Mouse (Mus musculus) heart, adult 8-10 months (tissue): Measurements from ENCODE around the gene Hoxd11. TPM values are rescaled to one million over a fixed set of nuclear protein-coding genes. Genes with fewer than 3 reads are reported as not detected.

Experiments
- DNase-seq: peaks from one replicate; pipeline ENCODE4 v3.0.0; 2022; ENCODE audit warnings: low spot score
- microRNA-seq: library from miRNA; unstranded; fragments of <30 nt; microRNA quantifications from one replicate; pipeline ENCODE4 v1.2.0, GENCODE M21; 2022
- total RNA-seq, 4 experiments: library from RNA; stranded (reverse); gene quantifications; 2 replicates each; pipeline ENCODE4 v1.2.4; 2022

Hoxd11 gene
- total RNA-seq, 4 experiments from 2014 or later = not detected

DNA sequence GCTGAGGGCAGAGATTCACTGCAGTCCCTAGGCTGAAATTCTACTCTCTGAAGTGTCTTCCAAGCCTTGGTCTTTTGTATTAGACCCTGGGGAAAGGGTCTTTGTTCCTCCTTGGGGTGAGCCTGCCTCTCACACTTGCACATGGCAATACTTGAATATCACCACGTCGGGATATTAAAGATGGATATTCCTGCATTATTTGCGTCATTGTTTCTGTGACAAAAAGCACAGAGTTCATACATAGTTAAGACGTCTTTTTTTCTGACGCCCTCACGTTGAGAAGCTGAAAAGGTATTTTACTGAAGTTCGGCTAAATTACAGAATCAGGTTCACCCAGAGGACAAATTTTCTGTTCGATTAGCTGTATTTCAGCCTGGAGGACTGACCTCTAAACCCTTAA lies 51.0 kb downstream of the Hoxd11 start:
- DNase-seq = no peak

GRCm38 (mm10) chr2:74731055-74731454 lies 51.7 kb downstream of the Hoxd11 start:
- DNase-seq = no peak

DNA sequence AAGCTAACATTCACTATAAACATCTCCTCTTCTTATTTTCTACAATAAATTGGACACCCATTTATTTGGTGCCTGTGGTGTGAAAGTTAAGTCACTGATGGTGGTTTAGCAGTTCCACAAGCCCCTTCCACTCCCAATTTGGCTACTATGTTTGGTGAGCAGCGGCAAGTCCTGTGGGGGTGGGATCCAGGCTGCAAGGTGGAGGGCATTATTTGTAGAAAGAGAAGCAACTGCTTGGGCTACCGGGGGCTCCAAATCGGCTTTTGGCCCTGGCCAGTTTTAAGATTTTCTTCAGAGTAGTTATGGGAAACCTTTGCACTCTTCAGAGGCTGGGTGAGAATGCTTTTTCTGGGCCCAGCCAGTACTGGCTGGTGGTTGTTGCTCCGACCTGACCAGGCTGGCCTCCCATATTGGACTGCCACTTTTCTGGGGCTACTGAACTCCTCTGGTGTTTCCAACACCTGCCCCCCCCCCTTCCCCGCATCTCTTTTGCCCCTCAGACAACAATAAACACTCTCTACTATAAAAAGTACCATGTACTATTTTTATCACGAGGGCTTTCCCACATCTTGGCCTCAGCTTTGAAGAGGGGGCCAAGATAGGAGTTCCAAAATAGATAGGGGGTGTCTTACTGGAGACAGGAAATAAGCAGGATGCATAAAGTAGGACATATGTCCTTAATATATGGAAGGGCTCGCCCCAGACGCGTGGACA lies 52.6 kb downstream of the Hoxd11 start:
- no peak for DNase-seq

- no peak for DNase-seq
Observed at GRCm38 (mm10) chr2:74732513-74733316, 53.4 kb downstream of the Hoxd11 start.

DNA sequence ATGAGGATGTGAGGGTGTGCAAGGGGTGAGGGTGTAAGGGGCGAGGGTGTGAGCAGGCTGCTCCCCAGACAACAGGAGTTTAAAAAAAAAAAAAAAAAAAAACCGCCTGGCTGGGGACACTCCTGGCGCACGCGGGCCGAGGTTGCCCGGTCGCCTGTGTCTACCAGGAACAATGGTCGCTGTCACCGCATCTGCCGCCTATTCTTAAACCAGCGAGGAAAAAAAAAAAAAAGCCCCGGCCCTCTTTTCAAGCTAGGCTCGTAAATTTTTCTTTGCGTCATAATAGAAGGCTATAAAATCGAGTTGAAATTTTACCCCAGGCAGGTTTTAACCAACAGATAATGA lies 53.9 kb downstream of the Hoxd11 start:
- no peak for DNase-seq

DNA sequence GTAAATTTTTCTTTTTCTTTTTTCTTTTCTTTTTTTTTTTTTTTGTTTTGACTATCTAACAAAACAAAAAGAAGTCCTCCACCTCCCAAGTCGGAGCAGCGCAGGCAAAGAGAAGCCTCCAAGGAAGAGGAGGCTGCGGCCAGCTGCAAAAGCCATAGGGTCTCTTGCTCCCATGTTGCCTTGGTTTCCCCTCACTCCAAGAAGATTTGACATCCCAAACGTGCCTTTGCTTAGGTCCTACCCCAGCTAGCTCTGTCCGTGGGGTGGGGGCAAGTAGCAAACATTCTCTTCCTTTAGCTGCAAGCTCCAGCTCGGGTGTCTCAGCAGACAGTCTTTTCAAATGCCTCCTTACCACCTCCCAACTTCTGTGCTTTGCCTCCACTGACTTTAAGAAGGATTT lies 54.4 kb downstream of the Hoxd11 start:
- DNase-seq = no peak

DNA sequence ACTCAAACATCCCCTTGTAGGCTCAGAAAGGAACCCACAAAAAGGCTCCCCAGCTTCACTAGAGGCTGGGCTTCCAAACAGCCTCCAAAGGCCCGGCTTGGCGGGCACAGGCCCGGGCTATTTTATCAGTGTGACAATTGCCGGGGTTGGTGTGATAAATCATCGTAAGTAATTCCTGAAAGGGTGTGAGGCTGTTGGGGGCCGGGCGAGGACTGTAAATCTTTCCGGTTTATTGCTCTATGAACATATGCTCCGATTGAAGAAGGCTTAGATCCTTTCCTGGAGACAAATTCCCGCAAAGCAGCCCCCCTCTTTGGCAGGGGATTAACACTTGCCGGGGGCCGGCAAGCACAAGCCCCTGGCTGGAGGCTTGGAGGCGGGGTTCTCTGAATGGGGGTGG lies 55.1 kb downstream of the Hoxd11 start:
- no peak for DNase-seq

DNA sequence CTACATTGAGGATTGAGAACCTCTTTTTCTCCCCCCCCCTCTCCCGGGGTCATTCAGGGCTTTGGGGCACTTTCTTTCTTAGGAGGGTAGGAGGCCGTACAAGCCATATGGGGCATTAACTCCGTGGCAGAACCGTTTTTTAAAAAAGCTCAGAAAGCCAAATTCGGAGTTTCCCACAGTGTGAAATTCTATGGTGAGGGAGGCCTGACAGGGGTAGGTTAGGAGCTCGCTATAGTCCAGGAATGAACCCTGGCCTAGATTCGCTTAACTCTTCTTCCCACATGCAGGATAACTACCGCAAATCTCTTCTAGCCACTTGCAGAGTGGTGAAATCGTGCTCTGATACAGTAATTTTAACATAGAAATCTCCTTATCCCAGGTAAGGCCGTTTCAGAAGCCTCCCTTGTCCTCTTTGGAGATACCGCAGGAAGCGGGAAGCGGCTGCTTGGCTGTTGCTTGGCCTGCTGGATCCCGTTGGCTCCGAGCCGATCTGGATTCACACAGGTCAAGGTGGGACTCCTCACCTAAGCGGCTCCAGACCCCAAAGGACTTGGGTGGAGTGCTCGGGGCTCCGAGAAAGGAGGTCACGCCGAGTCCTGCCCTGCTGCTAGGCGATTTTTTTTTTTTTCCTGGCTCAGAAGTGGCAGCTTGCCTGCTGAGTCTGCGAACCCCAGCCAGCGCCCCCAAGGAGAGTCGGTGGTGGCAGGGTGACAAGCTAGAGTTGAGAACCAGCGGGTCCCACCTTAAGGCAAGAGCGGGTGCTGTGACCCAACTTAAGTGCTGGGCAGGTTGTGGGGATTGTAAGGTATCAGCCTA lies 55.8 kb downstream of the Hoxd11 start:
- DNase-seq = no peak

GRCm38 (mm10) chr2:74735851-74736687 lies 56.7 kb downstream of the Hoxd11 start:
- no peak for DNase-seq

Small RNA genes within 50 kb of the gene (microRNA-seq; reads per million reads assigned to microRNA genes)
- gene Gm44463 (not detected), gene Mir10b (962 reads per million, percentile 82 among the genes with 10 or more reads in this experiment)

Other genes starting within 250 kb of the Hoxd11 start
- 10 to 100 TPM; 18.7 to 23.7 (median 22.6) TPM for gene Lnpk, start 100.1 kb upstream of the Hoxd11 start, total RNA-seq
- not detected for gene Evx2, start 20.0 kb upstream of the Hoxd11 start, total RNA-seq
- not detected for gene Hoxd13, start 11.2 kb upstream of the Hoxd11 start, total RNA-seq
- gene Hoxd12, start 4.5 kb upstream of the Hoxd11 start, total RNA-seq = not detected
- gene Hoxd10, start 12.4 kb downstream of the Hoxd11 start, total RNA-seq = under 1 TPM in 1 of 4 experiments, not detected in 3; 0.12 TPM
- under 1 TPM; 0.22 to 0.49 (median 0.48) TPM for gene Hoxd9, start 18.2 kb downstream of the Hoxd11 start, total RNA-seq
- 1 to 10 TPM in 1 of 4 experiments, under 1 TPM in 3; 0.53 to 1.5 (median 0.76) TPM for gene Hoxd8, start 25.1 kb downstream of the Hoxd11 start, total RNA-seq
- gene Hoxd3, start 32.4 kb downstream of the Hoxd11 start, total RNA-seq = under 1 TPM in 1 of 4 experiments, not detected in 3; 0.16 TPM
- under 1 TPM; 0.32 to 0.79 (median 0.38) TPM for gene Hoxd4, start 32.4 kb downstream of the Hoxd11 start, total RNA-seq
- not detected for gene Gm28230, start 47.2 kb downstream of the Hoxd11 start, total RNA-seq
- not detected for gene Hoxd1, start 83.4 kb downstream of the Hoxd11 start, total RNA-seq
- gene Mtx2, start 146.2 kb downstream of the Hoxd11 start, total RNA-seq = 100 to 1,000 TPM; 111 to 125 (median 119) TPM